Mouse (Mus musculus) forebrain, embryonic 12.5 days (tissue): Measurements from ENCODE around the gene B4gat1. TPM values are rescaled to one million over a fixed set of nuclear protein-coding genes. Genes with fewer than 3 reads are reported as not detected.

Experiments used
- ATAC-seq: fragments of 200-750 bp; cut with Nextera tagmentation; 2 replicates; pipeline ENCODE4 v1.8.0; 2017; ENCODE audit warnings: moderate TSS enrichment; ENCODE audit not compliant: low FRiP score
- H3K27ac ChIP-seq: fragments of 300-500 bp; sonication (generic); 2 replicates; pipeline ENCODE4 v1.5.1; 2016; ENCODE audit warnings: mild to moderate bottlenecking
- H3K27me3 ChIP-seq: fragments of 300-500 bp; sonication (generic); 2 replicates; pipeline ENCODE4 v1.6.1; 2016; ENCODE audit warnings: mild to moderate bottlenecking
- H3K36me3 ChIP-seq: fragments of 300-500 bp; sonication (generic); replicated peaks from 2 replicates; pipeline ENCODE4 v1.6.1; 2016; ENCODE audit warnings: mild to moderate bottlenecking
- H3K4me1 ChIP-seq: fragments of 300-500 bp; sonication (generic); 2 replicates; pipeline ENCODE4 v1.6.1; 2016
- H3K4me2 ChIP-seq: fragments of 300-500 bp; sonication (generic); 2 replicates; pipeline ENCODE4 v1.6.1; 2016; ENCODE audit warnings: mild to moderate bottlenecking, moderate library complexity
- H3K4me3 ChIP-seq: fragments of 300-500 bp; sonication (generic); replicated peaks from 2 replicates; pipeline ENCODE4 v1.5.1; 2016; ENCODE audit warnings: mild to moderate bottlenecking
- H3K9ac ChIP-seq: fragments of 300-500 bp; sonication (generic); 2 replicates; pipeline ENCODE4 v1.6.1; 2016; ENCODE audit warnings: mild to moderate bottlenecking
- H3K9me3 ChIP-seq: fragments of 300-500 bp; sonication (generic); 2 replicates; pipeline ENCODE4 v1.6.1; 2016
- WGBS: fragments of 180-500 bp; shearing (Covaris S2); methylation state at CpG from one replicate; pipeline ENCODE4 v1.1.7; 2016; 5-methylcytosine and 5-hydroxymethylcytosine counted together
- polyA plus RNA-seq: library from polyadenylated mRNA; unstranded; fragments of >200 nt; fragmentation: Nextera tagmentation; extraction: Ambion mirVana; gene quantifications from 2 replicates; pipeline ENCODE4 v1.2.1, GENCODE M21; 2016

The B4gat1 gene
- polyA plus RNA-seq, 1 experiment from 2014 or later = 37.6 TPM

- no peaks in the 10 kb centered on the region for H3K9me3 ChIP-seq
- peak overlapping the region; percentile 83 for H3K9ac ChIP-seq
- H3K27me3 ChIP-seq = no peaks in the 10 kb centered on the region
- no peaks in the 10 kb centered on the region for H3K36me3 ChIP-seq
- peaks cover 38% of the 10 kb centered on the region for H3K4me1 ChIP-seq
- 7% methylated on average over 32 of the region's 32 CpGs for WGBS
- peak overlapping the region; percentile 72 for H3K27ac ChIP-seq
- peak; percentile 57 for ATAC-seq
- peak overlapping the region; percentile 97 for H3K4me2 ChIP-seq
- peak overlapping the region; percentile 82 for H3K4me3 ChIP-seq
These were observed 701 bp upstream of the B4gat1 start for GRCm38 (mm10) chr19:5037678-5038571.

- H3K27ac ChIP-seq = peak overlapping the region; percentile 72
- peaks cover 8% of the 10 kb centered on the region for H3K36me3 ChIP-seq
These were observed 882 bp downstream of the B4gat1 start for GRCm38 (mm10) chr19:5039301-5040114.

GRCm38 (mm10) chr19:5040862-5041523 is 2.4 kb downstream of the B4gat1 start, which contains the start of gene Brms1:
Brms1 (plus strand) TSS chr19:5041354.
- Histone ChIP-seq H3K36me3 (peaks cover 15% of the 10 kb centered on the region), H3K4me1 (peaks cover 38% of the 10 kb centered on the region), H3K9me3 (no peaks in the 10 kb centered on the region), H3K27me3 (no peaks in the 10 kb centered on the region), H3K9ac (peak within 1 kb of the TSS; percentile 83), H3K4me3 (peak within 1 kb of the TSS; percentile 82), H3K4me2 (peak within 1 kb of the TSS; percentile 97), H3K27ac (peak within 1 kb of the TSS; percentile 9)
- 7% methylated on average over 40 of the region's 40 CpGs for WGBS
- peak; percentile 79 for ATAC-seq

More at GRCm38 (mm10) chr19:5039301-5040114, 882 bp downstream of the B4gat1 start:
- H3K9me3 ChIP-seq = no peaks in the 10 kb centered on the region
- peak overlapping the region; percentile 82 for H3K4me3 ChIP-seq
- peak overlapping the region; percentile 83 for H3K9ac ChIP-seq
- H3K4me2 ChIP-seq = peak overlapping the region; percentile 97
- 11% methylated on average over 41 of the region's 41 CpGs for WGBS
- H3K27me3 ChIP-seq = no peaks in the 10 kb centered on the region
- ATAC-seq = peak; percentile 31
- peaks cover 38% of the 10 kb centered on the region for H3K4me1 ChIP-seq

GRCm38 (mm10) chr19:5041588-5041987 is 3.0 kb downstream of the B4gat1 start:
- ATAC-seq = no peak
- WGBS = 3% methylated on average over 16 of the region's 16 CpGs
- H3K4me1 ChIP-seq = peaks cover 38% of the 10 kb centered on the region

GRCm38 (mm10) chr19:5045531-5045930 is 6.9 kb downstream of the B4gat1 start:
- Histone ChIP-seq H3K36me3 (peaks cover 51% of the 10 kb centered on the region), H3K27me3 (peaks cover 8% of the 10 kb centered on the region), H3K9ac (no peak overlapping the region), H3K4me2 (no peak overlapping the region), H3K27ac (no peak overlapping the region), H3K4me3 (no peak overlapping the region), H3K4me1 (peaks cover 25% of the 10 kb centered on the region), H3K9me3 (no peaks in the 10 kb centered on the region)
- 88% methylated on average over 4 of the region's 4 CpGs for WGBS
- ATAC-seq = no peak

More at GRCm38 (mm10) chr19:5041588-5041987, 3.0 kb downstream of the B4gat1 start:
- H3K9ac ChIP-seq = peak overlapping the region; percentile 83
- H3K4me3 ChIP-seq = peak overlapping the region; percentile 82
- peak overlapping the region; percentile 9; the same call in 1 of the 2 replicates for H3K27ac ChIP-seq
- no peaks in the 10 kb centered on the region for H3K9me3 ChIP-seq
- H3K36me3 ChIP-seq = peaks cover 19% of the 10 kb centered on the region
- no peaks in the 10 kb centered on the region for H3K27me3 ChIP-seq
- peak overlapping the region; percentile 97 for H3K4me2 ChIP-seq

- Histone ChIP-seq H3K9me3 (no peaks in the 10 kb centered on the region), H3K27me3 (peaks cover 37% of the 10 kb centered on the region), H3K27ac (no peak overlapping the region), H3K9ac (no peak overlapping the region), H3K4me1 (peaks cover 22% of the 10 kb centered on the region), H3K4me3 (no peak overlapping the region), H3K4me2 (no peak overlapping the region), H3K36me3 (peaks cover 51% of the 10 kb centered on the region)
- no peak for ATAC-seq
- 86% methylated on average over 14 of the region's 14 CpGs for WGBS
These were observed 9.8 kb downstream of the B4gat1 start for GRCm38 (mm10) chr19:5048138-5049056.

GRCm38 (mm10) chr19:5049325-5049724 is 10.7 kb downstream of the B4gat1 start:
- Histone ChIP-seq H3K36me3 (peaks cover 43% of the 10 kb centered on the region), H3K9ac (0 out of 2 replicates have a peak overlapping the region, but pooled peaks have one; percentile 22), H3K4me1 (peaks cover 22% of the 10 kb centered on the region), H3K27me3 (peaks cover 45% of the 10 kb centered on the region), H3K9me3 (no peaks in the 10 kb centered on the region), H3K4me2 (no peak overlapping the region), H3K4me3 (no peak overlapping the region), H3K27ac (peak overlapping the region; percentile 6; the same call in 1 of the 2 replicates)
- WGBS = 74% methylated on average over 6 of the region's 6 CpGs
- no peak for ATAC-seq

- Histone ChIP-seq H3K9me3 (no peaks in the 10 kb centered on the region), H3K9ac (0 out of 2 replicates have a peak within 1 kb of the TSS, but pooled peaks have one; percentile 22), H3K4me1 (peaks cover 22% of the 10 kb centered on the region), H3K4me2 (peak within 1 kb of the TSS; percentile 8; the same call in 1 of the 2 replicates), H3K4me3 (peak within 1 kb of the TSS; percentile 15; the same call in 1 of the 2 replicates), H3K36me3 (peaks cover 43% of the 10 kb centered on the region), H3K27ac (peak within 1 kb of the TSS; percentile 21; the same call in 1 of the 2 replicates), H3K27me3 (peaks cover 48% of the 10 kb centered on the region)
- 19% methylated on average over 14 of the region's 14 CpGs for WGBS
- peak; percentile 50; the same call in 1 of the 2 replicates for ATAC-seq
These were observed 11.7 kb downstream of the B4gat1 start, which contains the start of gene Rin1 for GRCm38 (mm10) chr19:5050047-5050905. Rin1 (plus strand) TSS chr19:5050481.

- Histone ChIP-seq H3K4me2 (peak overlapping the region; percentile 8; the same call in 1 of the 2 replicates), H3K36me3 (peaks cover 35% of the 10 kb centered on the region), H3K4me1 (peaks cover 22% of the 10 kb centered on the region), H3K27me3 (peaks cover 48% of the 10 kb centered on the region), H3K9me3 (no peaks in the 10 kb centered on the region), H3K27ac (no peak overlapping the region), H3K9ac (no peak overlapping the region), H3K4me3 (0 out of 2 replicates have a peak overlapping the region, but pooled peaks have one; percentile 15)
- ATAC-seq = no peak
- 6% methylated on average over 17 of the region's 17 CpGs for WGBS
These were observed 12.4 kb downstream of the B4gat1 start for GRCm38 (mm10) chr19:5051031-5051430.

- Histone ChIP-seq H3K27me3 (peaks cover 48% of the 10 kb centered on the region), H3K36me3 (peaks cover 32% of the 10 kb centered on the region), H3K9me3 (no peaks in the 10 kb centered on the region), H3K9ac (no peak overlapping the region), H3K4me3 (no peak overlapping the region), H3K4me2 (no peak overlapping the region), H3K4me1 (peaks cover 27% of the 10 kb centered on the region), H3K27ac (no peak overlapping the region)
- 33% methylated on average over 3 of the region's 3 CpGs for WGBS
- no peak for ATAC-seq
These were observed 12.9 kb downstream of the B4gat1 start for GRCm38 (mm10) chr19:5051515-5051914.
